Mouse (Mus musculus) embryonic fibroblast, embryonic 13.5 days (primary cell): Measurements from ENCODE around the gene Arhgef3. TPM values are rescaled to one million over a fixed set of nuclear protein-coding genes. Genes with fewer than 3 reads are reported as not detected.

ENCODE experiments used
- H3K27ac ChIP-seq: 2 replicates; pipeline ENCODE4 v1.5.1; 2012; ENCODE audit warnings: low read length, control low read depth, inconsistent platforms; ENCODE audit not compliant: insufficient read depth
- H3K4me1 ChIP-seq: 2 replicates; pipeline ENCODE4 v1.6.1; 2011; ENCODE audit warnings: low read length; ENCODE audit not compliant: control insufficient read depth, insufficient read depth
- H3K4me3 ChIP-seq: 2 replicates; pipeline ENCODE4 v1.5.1; 2011; ENCODE audit warnings: mild to moderate bottlenecking, control low read depth, low read length; ENCODE audit not compliant: insufficient read depth
- CTCF ChIP-seq: IDR thresholded peaks from 2 replicates; pipeline ENCODE4 v1.5.1; 2011; ENCODE audit warnings: mild to moderate bottlenecking, control low read depth, low read length, moderate library complexity, borderline replicate concordance; ENCODE audit not compliant: insufficient read depth
- POLR2A ChIP-seq: IDR thresholded peaks from 2 replicates; pipeline ENCODE4 v1.6.1; 2011; ENCODE audit warnings: low read depth, mild to moderate bottlenecking, control low read depth, low read length, moderate library complexity
- polyA plus RNA-seq: library from polyadenylated mRNA; stranded (reverse); fragments of >200 nt; gene quantifications from 2 replicates; pipeline ENCODE4 v1.2.4, GENCODE M21; 2011; ENCODE audit warnings: low read depth; ENCODE audit not compliant: missing spikeins, insufficient read length

Gene Arhgef3
- polyA plus RNA-seq, 1 experiment = 2.5 TPM

DNA sequence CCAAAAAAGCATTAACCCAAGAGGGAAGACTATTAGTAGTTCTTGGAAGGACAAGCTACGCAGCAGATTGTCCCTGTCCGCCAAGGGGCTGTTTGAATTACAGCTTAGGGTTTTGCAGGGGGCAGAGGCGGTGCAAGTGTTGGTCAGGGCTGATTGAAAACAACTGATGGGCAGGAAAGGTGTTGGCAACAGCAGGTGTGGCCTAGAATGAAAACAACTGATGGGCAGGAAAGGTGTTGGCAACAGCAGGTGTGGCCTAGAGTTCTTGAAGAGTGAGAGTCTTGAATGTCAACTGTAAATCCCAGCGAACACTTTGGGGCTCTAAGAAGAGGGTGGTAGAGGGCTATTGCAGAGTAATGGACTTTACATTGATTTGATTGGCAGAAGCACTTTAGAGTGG, 241.2 kb downstream of the Arhgef3 start:
- H3K4me1 ChIP-seq = no peaks in the 10 kb centered on the region; the same call in 1 of the 2 replicates
- H3K4me3 ChIP-seq = no peak overlapping the region
- H3K27ac ChIP-seq = no peak overlapping the region
- no peak for TF ChIP-seq POLR2A
- TF ChIP-seq CTCF = no peak

DNA sequence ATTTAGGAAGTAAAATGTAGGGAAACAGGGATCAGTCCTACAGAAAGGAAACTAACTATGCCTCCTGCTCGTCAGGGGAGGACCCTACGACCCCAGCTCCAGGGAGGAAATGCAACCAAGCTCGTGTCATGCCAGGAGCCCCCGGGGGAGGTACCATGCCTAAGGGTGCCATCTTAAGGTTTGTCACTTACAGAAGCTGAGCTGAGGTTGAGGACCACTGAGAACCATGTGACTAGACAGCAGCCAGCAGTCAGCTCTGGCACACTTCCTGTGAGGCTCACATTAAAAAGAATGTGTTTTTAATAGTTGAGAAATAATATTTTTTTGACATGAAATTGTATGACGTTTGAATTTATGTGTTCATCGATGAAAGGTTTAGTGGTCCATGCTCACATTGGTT, 242.4 kb downstream of the Arhgef3 start:
- H3K4me1 ChIP-seq = no peaks in the 10 kb centered on the region; the same call in 1 of the 2 replicates
- no peak overlapping the region for H3K4me3 ChIP-seq
- TF ChIP-seq POLR2A = no peak
- H3K27ac ChIP-seq = no peak overlapping the region

DNA sequence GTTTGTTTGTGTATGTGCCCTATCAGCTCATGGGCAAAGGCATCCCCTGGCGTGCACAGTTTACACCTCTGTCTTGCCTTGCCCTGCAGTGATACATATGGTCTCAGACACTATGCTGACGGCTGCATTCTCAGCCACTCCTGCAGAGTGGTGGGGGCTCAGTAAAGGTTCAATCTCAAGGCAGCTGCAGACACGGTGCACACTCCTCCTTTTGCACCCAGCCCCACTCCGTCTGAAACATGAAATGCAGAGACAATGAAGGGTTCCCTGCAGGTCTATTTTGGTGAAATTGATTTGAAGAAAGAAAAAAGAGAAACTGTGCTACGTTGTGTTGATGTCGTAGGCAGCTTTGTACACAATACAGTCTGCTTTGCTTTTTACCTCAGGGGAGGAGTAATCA, 243.5 kb downstream of the Arhgef3 start:
- Histone ChIP-seq H3K4me3 (no peak overlapping the region), H3K27ac (no peak overlapping the region), H3K4me1 (no peaks in the 10 kb centered on the region; the same call in 1 of the 2 replicates)
- no peak for TF ChIP-seq CTCF
- no peak for TF ChIP-seq POLR2A

DNA sequence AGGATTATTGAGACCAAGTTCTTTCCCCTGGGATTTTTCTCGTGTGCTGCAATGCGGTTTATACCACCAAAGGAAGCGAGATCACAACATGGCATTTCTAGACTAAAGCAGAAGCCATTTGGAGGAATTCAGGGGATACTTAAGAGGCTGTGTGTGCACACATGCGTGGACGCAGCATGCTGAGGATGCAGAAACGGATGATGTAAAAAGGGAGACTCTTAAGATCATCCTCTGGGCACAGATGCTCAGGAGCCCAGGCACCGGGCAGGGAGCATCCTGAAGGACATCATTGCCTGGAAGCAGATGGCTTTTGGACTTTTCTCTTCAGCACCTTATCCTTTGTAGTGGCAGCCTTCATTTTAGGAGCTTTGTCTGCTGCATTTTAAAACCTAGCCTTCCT, 246.2 kb downstream of the Arhgef3 start:
- Histone ChIP-seq H3K4me3 (no peak overlapping the region), H3K27ac (no peak overlapping the region), H3K4me1 (no peaks in the 10 kb centered on the region; the same call in 1 of the 2 replicates)
- TF ChIP-seq POLR2A = no peak
- TF ChIP-seq CTCF = no peak

DNA sequence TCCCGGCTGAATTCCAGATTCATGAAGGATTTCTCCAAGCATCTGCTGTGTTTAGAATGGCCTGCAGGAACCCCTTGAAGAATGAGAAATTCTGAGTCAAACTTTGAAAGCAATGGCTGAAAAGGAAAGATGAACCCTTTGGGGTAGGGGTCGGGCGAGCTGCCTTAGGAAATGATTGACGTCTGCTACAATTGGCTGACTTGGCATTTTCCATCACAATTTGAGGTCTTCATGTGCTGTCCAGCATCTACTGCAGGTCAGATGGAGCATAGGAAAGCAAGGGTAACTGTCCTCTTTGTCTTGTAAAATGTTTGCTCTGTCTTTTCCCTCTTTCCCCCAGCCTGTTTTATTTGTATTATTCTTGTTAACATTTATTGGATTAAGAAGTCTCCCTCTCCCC, 246.8 kb downstream of the Arhgef3 start:
- H3K4me3 ChIP-seq = no peak overlapping the region
- no peak for TF ChIP-seq CTCF
- TF ChIP-seq POLR2A = no peak
- no peaks in the 10 kb centered on the region; the same call in 1 of the 2 replicates for H3K4me1 ChIP-seq
- H3K27ac ChIP-seq = no peak overlapping the region

DNA sequence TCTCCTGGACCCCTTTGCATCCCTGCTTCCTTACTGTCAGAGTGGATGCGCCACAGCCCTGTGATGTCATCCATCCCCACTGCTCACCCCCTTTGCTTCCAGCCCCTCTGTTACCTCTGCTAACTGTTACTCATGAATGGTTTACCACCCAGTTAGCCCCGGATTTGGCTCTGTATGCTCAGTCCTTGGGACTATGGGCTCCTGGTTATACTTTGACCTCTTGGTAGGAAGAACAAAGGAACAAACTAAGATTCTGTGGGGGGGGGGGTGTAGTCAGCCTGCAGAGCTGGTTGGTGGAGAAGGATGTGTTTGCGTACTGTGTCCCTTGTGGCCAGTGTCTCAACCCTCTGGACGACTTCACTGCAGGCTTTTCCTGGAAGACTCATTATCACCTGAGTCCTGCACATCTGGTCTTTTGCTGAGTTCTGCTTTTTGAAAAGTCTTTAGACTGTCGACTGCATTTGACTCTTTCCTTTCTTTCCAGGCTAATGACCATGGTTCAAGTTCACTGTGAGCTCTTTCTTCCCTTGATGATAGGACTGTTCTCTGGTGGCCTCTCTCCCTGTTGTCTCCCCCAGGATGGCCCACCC, 250.1 kb downstream of the Arhgef3 start:
- TF ChIP-seq POLR2A (no peak), CTCF (no peak)
- Histone ChIP-seq H3K4me1 (no peaks in the 10 kb centered on the region; the same call in 1 of the 2 replicates), H3K27ac (no peak overlapping the region), H3K4me3 (no peak overlapping the region)

DNA sequence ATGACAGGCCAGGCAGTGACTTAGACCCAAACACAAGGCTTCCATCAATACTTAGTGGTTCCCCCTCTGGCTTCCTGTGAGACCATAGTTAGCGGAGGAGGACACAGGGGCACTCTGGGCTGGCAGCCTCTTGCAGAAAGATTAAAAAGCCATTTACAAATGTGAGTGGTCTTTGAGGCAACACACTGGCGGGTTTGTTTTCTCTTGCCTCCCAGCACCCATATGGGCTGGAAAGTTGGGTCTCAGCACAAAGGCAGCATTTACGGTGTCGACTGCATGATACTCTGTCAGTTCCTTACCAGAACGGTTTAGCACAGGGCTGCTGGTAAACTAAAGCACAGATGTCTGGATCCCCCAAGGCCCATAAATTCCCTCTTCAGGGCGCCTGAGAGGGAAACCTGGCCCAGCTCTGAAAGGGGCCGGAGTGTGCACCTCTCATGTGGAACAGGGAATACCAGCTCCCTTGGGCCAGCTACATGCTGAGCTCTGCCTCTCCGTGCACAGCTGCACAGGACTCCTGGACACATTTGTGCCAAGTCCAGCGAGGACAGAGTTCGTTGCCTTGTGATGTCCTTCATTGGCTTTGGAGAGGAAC, 252.5 kb downstream of the Arhgef3 start:
- TF ChIP-seq POLR2A (no peak), CTCF (no peak)
- Histone ChIP-seq H3K27ac (no peak overlapping the region), H3K4me3 (no peak overlapping the region), H3K4me1 (no peaks in the 10 kb centered on the region)

DNA sequence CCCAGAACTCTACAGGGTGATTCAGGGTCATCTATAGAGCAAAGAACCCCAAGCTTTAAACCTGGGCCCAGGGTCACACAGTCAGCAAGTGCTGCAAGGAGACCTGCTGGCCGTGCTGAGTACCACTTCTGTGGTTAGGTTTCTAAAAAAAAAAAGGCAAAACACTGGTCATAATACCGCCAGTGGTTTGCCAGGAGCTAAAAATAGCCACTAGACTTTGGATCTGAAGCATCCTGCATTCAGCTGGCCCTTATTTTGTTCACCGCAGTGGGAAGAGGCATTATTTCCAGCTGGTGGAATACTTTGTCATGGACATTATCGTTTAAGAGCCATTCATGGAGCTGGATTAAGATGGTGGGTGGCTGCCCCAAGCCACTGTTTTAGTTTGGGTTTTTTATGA, 253.9 kb downstream of the Arhgef3 start:
- Histone ChIP-seq H3K27ac (no peak overlapping the region), H3K4me3 (no peak overlapping the region), H3K4me1 (no peaks in the 10 kb centered on the region)
- TF ChIP-seq POLR2A (no peak), CTCF (no peak)

DNA sequence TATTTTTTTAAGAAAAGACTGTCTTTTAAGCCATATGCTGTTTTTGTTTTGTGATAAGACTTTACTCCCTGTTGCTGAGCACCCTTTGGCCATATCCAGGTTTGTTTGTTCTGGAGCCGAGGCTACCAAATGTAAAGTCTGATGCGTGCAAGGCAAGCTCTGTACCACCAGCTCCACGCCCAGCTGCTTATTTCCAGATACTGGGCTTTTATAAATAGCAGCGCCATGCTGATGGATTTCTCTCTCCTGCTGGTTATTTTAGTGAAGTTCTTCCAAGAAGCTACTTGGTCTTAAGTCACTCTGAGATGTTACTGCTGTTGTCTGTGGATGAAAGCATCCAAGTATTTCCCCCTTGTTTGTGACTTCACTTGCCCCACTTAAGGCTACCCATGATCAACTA, 254.8 kb downstream of the Arhgef3 start:
- TF ChIP-seq POLR2A (no peak), CTCF (no peak)
- Histone ChIP-seq H3K4me3 (no peak overlapping the region), H3K4me1 (no peaks in the 10 kb centered on the region), H3K27ac (no peak overlapping the region)

DNA sequence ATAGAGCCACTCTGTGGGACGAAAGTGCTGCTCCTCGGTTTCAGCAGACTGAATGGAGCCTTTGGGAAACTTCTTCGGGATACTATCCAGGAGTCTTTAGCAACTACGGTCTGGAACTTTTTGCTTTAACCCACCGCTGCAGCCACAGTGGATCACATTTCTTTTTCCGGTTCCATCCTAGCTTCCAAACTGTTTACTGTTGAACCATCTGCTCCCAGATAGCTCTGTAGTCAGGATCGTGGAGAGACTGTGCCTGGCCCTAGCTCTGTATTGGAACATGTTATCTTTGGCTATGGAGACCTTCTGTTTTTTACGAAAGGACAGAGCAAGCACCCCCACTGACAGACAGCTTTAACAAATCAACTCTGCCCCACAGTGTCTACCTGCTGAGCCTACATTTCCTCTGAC, 257.0 kb downstream of the Arhgef3 start:
- TF ChIP-seq CTCF (no peak), POLR2A (no peak)
- H3K4me3 ChIP-seq = no peak overlapping the region
- H3K27ac ChIP-seq = no peak overlapping the region
- H3K4me1 ChIP-seq = peaks cover 5% of the 10 kb centered on the region; the same call in 1 of the 2 replicates
